Mouse (Mus musculus) kidney, postnatal 25 days (tissue): Measurements from ENCODE around the gene Gm20517.

Experiments used
- DNase-seq, 2 experiments: peaks; one replicate each; pipeline ENCODE4 v3.0.0; 2021; ENCODE audit warnings: mixed read lengths in 2 of 2

Gm20517 gene

GRCm38 (mm10) chr17:47610849-47611660 lies at the start of gene Gm20517, which contains the start of the genes Bysl and Med20:
Gene Gm20517, plus strand, starts transcription at chr17:47611589.
Gene Bysl, minus strand, starts transcription at chr17:47611492.
Gene Med20, plus strand, starts transcription at chr17:47611582.
- peak; percentile 98 for DNase-seq

DNA sequence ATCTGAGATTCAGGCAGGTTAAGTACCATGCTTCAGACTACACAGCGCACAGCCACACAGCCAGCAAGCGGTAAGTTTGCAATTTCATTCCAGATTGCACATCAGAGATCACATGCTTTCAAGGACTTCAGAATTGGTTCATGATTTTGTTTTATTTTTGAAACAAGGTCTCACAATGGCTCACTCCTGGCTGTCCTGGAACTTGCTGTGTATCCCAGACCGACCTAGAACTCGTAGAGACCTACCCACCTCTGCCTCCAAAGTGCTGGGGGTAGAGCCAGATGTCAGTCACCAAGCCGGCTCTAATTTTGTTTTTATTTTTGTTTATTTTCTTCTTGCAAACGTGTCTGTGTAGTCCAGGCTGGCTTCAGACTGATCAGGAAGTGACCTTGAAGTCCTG lies 48.5 kb upstream of the Gm20517 start:
- DNase-seq = no peak

GRCm38 (mm10) chr17:47564612-47565011 lies 46.8 kb upstream of the Gm20517 start:
- no peak for DNase-seq

GRCm38 (mm10) chr17:47566133-47566532 lies 45.3 kb upstream of the Gm20517 start:
- no peak for DNase-seq

- peak; percentile 57 to 82 for DNase-seq
Observed at GRCm38 (mm10) chr17:47567271-47567670, 44.1 kb upstream of the Gm20517 start.

DNA sequence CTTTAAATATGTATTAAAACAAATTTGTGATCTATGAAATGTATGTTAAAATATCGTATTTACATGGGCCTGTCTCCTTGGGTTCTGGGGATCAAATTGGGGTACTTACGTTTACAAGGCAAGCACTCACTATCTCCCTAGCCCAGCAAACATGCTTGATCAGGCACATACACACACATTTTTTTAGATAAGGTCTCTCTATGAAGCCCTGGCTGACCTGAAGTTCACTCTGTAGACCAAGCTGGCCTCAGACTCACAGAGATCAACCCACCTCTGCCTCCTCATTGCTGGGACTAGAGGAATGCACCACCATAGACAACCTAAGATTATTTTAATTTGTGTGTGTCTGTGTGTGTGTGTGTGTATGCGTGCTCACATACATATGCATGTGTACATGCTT lies 43.0 kb upstream of the Gm20517 start:
- no peak for DNase-seq

GRCm38 (mm10) chr17:47568951-47569527 lies 42.4 kb upstream of the Gm20517 start:
- no peak for DNase-seq

DNA sequence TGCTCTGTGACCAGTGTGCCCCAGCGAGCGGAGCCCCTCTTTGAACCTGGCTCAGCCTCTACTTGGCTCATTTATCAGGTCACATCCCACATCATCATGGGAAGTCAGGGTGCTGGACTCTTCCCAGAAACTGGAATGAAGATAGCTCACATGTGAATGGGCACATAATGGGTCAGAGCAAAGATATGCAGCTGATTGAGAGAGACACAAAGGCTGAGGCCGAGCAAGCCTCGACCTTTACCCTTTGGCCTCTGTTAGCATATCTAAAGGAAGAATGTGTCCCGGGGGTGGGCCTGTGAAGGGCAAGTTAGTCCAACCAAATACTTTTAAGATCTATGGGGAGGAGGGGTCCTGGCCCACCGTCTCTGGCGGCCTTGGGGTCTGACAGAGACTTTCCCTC lies 39.8 kb upstream of the Gm20517 start:
- no peak for DNase-seq

GRCm38 (mm10) chr17:47572436-47572835 lies 39.0 kb upstream of the Gm20517 start:
- no peak for DNase-seq

GRCm38 (mm10) chr17:47574028-47574427 lies 37.4 kb upstream of the Gm20517 start:
- no peak for DNase-seq

- DNase-seq = no peak
Observed at GRCm38 (mm10) chr17:47574830-47575229, 36.6 kb upstream of the Gm20517 start.

DNA sequence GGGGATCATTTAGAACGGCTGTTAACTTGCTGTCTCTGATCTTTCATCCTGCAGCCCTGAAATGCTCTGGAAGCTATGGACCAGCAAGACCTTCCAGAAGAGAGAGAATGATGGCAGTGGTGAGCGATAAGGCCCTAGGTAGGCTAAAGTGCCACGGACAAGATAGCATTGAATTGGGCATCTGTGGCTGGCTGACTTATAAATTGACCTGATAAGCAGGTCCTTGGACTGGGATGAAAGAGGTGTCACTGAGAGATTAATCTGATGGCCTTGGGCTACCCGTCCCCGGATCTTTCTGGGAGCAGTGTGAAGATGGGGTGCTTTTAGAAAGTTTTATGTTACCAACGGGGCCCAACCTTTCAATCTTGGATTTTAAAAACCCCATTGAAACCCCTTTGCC lies 32.7 kb upstream of the Gm20517 start:
- no peak for DNase-seq

DNA sequence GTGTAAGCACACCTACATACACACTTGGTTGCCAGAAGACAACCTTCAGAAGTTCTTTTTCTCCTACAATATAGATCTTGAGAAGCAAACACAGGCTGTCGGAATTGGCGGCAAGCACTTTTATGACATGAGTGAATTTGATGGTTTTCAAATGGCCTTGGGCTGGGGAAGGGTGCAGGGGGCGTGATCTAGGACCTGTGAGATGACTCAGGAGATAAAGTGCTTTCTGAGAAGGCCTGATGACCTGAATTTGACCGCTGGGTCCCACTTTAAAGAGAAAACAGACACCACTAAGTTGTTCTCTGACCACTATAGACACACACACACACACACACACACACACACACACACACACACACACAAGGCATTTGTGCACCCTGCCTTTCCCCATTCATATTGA lies 30.4 kb upstream of the Gm20517 start:
- no peak for DNase-seq

GRCm38 (mm10) chr17:47588517-47588916 lies 22.9 kb upstream of the Gm20517 start:
- DNase-seq = no peak

GRCm38 (mm10) chr17:47591073-47591472 lies 20.3 kb upstream of the Gm20517 start:
- no peak for DNase-seq

- peak; percentile 98 to 99 for DNase-seq
Observed at GRCm38 (mm10) chr17:47593215-47593853, 18.1 kb upstream of the Gm20517 start.

GRCm38 (mm10) chr17:47593854-47594182 lies 17.6 kb upstream of the Gm20517 start:
- no peak for DNase-seq

DNA sequence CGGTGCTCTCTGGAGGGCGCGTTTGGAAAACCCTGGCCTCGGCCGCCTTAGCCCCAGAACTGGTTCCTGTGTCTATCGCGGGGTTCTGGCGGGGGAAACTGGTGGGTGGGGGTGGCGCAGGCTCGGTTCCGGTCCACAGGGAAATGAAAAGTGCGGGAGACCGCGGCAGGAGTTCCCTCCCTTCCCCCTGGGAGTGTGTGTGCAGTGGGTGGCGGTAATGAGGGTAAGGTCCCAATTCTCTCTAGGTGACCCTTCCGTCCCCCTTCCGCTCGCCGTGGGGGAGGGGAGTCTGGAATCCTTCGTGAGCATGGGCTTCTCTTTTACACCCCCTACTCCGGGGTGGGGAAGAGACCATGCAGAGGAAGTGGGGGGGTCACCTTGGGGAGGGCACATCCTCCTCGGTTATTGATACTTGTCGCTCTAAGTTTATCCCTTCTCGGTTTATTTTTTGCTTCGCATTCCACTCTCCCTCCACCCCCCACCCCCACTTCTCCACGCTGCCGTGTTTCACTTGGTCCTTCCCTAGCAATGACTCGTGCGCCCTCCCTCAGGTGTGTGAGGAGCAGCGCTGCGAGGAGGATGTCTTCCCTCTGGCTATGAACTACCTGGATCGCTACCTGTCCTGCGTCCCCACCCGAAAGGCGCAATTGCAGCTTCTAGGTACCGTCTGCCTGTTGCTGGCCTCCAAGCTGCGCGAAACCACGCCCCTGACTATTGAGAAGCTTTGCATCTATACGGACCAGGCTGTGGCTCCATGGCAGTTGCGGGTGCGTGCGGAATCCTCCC lies 17.0 kb upstream of the Gm20517 start:
- DNase-seq = peak; percentile 59 to 81

DNA sequence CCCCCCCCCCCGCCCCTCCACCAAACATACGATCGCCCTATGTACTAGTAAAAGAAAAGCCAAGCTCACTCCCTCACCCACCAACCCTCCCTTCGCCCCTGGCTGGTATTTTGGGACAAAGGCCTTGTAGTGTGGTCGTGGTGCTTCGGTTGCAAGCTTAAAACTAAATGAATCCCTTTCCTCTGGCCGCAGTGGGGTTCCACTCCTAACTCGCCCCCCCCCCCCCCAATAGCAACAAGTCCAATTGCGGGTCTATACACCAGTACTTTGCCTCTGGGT lies 16.5 kb upstream of the Gm20517 start:
- no peak for DNase-seq

DNA sequence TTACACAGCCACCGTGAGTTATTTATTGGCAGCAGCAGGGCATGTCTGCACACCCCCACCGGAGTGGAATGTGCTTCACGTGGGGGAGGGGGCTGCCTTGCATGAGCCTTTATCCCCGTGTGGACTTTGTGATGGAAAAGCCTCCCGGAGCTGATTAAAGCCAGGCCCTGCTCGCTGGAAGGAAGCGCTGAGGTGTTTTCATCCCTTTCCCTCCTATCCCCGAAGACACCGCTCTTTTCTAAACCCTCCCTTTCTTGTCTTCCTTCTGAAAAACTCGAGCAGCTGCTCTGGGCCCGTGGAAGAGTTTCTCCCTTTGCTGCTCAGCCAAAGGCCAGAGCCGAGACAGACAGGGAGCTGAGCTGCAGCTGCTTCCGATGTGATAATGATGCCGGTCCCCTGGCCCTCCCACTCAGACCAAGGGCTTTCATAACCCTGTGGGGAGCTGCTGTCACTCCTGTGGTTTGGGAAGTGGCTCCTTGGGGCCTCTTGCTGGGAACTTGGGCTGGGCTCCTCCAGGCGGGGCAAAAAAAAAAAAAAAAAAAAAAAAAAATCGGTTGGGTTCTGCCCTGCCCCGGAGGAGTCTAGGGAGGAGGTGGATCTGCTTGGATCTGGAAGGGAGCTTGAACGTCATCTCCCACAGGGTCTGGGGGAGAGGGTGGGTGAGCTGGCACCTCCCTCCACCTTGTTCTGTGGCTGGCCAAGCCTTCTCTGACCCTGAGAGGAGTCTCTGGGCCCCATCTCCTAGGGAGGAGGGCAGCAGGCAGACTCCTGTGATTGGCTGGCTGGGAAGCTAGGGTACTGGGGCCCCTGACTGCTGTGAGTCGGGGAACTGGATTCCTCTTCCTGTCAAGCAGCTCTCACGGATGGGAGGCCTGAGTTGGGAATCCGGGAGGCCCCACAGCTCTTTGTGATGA lies 15.9 kb upstream of the Gm20517 start:
- peak; percentile 71 to 90 for DNase-seq

DNA sequence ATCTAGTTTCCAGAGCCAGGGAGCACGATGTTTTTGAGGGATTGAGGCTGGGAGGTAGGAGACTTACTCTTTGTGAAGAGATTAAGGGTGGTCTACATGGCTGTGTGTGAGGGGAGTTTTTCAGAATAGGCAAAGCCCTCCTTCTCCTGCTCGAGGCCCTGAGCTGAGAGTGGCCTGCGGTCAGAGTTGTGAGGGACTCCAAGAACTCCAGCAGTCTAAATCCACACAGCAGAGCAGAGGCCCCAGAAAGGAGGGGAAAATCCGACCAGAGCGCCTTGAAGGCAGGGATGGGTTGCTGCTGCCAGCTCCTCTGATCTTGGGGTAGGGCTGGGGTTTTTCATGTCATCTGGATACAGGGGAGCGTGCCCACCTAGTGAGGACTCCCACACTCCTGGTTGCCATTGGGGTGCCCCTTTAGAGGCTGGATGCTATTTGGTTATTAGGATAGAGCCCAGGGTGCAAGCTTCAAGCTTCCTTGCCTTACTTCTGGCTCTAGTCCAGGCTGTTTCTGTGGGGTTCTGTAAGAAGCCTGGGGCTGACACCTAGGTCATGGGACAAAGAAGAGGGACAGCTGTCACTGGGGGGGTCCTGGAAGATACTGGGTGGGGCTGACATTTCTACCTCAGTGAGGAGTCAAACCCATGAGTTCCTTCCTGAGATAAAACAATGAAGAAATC lies 15.1 kb upstream of the Gm20517 start:
- DNase-seq = no peak

DNA sequence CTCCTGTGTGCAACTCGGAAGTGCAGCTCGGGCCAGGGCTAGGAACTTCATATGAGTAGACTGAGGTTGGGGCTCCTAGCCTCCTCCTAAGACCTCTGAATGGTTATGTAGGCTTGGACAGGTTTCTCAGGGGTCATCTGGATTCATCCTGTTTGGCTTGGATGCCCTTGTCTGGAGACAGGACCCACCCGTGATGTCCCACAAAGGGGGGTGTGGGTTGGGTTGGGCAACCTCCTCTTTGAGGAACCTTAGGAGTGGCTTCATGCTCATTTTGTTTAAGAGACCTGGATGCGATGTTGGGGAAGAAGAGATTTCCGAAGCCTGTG lies 14.6 kb upstream of the Gm20517 start:
- DNase-seq = no peak
